Mouse (Mus musculus): ENCODE measurements around the gene Ephb4. TPM values are rescaled to one million over a fixed set of nuclear protein-coding genes. Genes with fewer than 3 reads are reported as not detected.
A peak's percentile ranks its signal among the peaks of the same experiment; 100 is the strongest.

Gene Ephb4
- polyA plus RNA-seq, 1 experiment from 2014 or later = 40.5 TPM

DNA sequence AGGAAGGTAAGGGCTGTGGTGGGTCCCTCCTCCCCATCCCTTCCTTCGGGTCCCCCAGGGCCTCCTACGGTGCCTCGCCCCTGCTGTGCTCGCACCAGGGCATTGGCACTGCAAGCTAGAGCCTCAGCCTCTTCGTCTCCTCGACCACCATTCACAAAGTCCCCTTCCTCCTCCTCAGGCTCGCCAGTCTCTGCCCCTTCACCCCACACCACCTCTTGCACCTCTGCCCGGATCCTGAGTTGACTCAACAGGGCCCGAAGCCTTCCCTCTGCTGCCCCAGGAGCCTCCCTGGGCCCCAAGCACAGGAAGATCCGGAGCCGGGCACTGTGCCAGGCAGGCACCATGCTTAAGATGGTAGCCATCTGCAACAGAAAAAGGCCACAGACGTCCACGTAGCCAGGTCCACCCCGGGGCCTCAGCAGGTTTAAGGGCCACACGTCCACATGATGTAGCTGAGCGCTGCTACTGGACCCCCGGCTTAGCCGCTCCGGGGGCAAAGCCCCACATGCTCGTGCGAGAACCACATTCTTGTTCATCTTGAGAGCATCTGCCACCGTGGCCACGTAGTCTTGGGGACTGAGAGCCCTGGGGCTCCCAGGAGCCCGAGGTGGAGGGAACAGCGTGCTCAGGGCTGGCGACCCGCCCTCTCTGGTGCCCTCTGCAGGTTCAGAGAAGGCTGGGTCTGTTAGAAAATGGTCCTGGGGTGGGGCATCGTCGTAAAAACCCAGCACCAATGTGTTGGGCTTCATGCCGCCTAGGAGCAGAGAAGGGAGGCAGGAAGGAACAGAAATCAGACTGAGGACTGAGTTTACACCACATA lies 34.6 kb upstream of the Ephb4 start:
- Histone ChIP-seq H3K4me2 (ENCODE audit: low read length) (no peak overlapping the region), H3K27me3 (ENCODE audit: insufficient read depth, low read length) (no peaks in the 10 kb centered on the region), H3K9ac (ENCODE audit: low read depth, low read length) (peak overlapping the region; percentile 85; the same call in 1 of the 2 replicates), H3K27ac (peak overlapping the region; percentile 97), H3K36me3 (ENCODE audit: insufficient read depth, low read length) (peaks cover 11% of the 10 kb centered on the region; the same call in 1 of the 2 replicates), H3K4me3 (replicated peaks; ENCODE audit: low read depth, low read length) (no peak overlapping the region), H3K9me3 (replicated peaks; ENCODE audit: low read length) (no peaks in the 10 kb centered on the region), H3K4me1 (replicated peaks; ENCODE audit: insufficient read depth, low read length) (peaks cover 26% of the 10 kb centered on the region)
- TF ChIP-seq CTCF (IDR thresholded peaks at IDR 0.05; ENCODE audit: low read depth) = peak; percentile 62
- DNase-seq (ENCODE audit: low spot score) (peak; percentile 46), ATAC-seq (replicated peaks; ENCODE audit: low FRiP score, low read depth) (no peak; the same call in 1 of the 2 replicates)
- WGBS = 48% methylated on average over 30 of the region's 30 CpGs

GRCm38 (mm10) chr5:137317361-137317760 lies 32.5 kb upstream of the Ephb4 start:
- Histone ChIP-seq H3K4me3 (replicated peaks; ENCODE audit: low read depth, low read length) (no peak overlapping the region), H3K9me3 (replicated peaks; ENCODE audit: low read length) (no peaks in the 10 kb centered on the region), H3K4me2 (ENCODE audit: low read length) (no peak overlapping the region), H3K9ac (ENCODE audit: low read depth, low read length) (no peak overlapping the region), H3K36me3 (ENCODE audit: insufficient read depth, low read length) (0 out of 2 replicates have a peak, but pooled peaks cover 3% of the 10 kb centered on the region), H3K27ac (no peak overlapping the region), H3K4me1 (replicated peaks; ENCODE audit: insufficient read depth, low read length) (peaks cover 21% of the 10 kb centered on the region), H3K27me3 (ENCODE audit: insufficient read depth, low read length) (no peaks in the 10 kb centered on the region)
- ATAC-seq (replicated peaks; ENCODE audit: low FRiP score, low read depth) = no peak
- DNase-seq (ENCODE audit: low spot score) = no peak
- no peak for TF ChIP-seq CTCF (IDR thresholded peaks at IDR 0.05; ENCODE audit: low read depth)
- 93% methylated on average over 8 of the region's 8 CpGs for WGBS

GRCm38 (mm10) chr5:137318570-137318969 lies 31.3 kb upstream of the Ephb4 start:
- no peaks in the 10 kb centered on the region for H3K9me3 ChIP-seq (replicated peaks; ENCODE audit: low read length)
- no peak overlapping the region for H3K4me3 ChIP-seq (replicated peaks; ENCODE audit: low read depth, low read length)
- ATAC-seq (replicated peaks; ENCODE audit: low FRiP score, low read depth) (no peak), DNase-seq (ENCODE audit: low spot score) (no peak)
- H3K9ac ChIP-seq (ENCODE audit: low read depth, low read length) = no peak overlapping the region
- H3K36me3 ChIP-seq (ENCODE audit: insufficient read depth, low read length) = 0 out of 2 replicates have a peak, but pooled peaks cover 3% of the 10 kb centered on the region
- no peak for TF ChIP-seq CTCF (IDR thresholded peaks at IDR 0.05; ENCODE audit: low read depth)
- no peak overlapping the region for H3K4me2 ChIP-seq (ENCODE audit: low read length)
- 59% methylated on average over 1 of the region's 1 CpGs for WGBS
- no peaks in the 10 kb centered on the region for H3K27me3 ChIP-seq (ENCODE audit: insufficient read depth, low read length)
- H3K27ac ChIP-seq = no peak overlapping the region
- peaks cover 11% of the 10 kb centered on the region for H3K4me1 ChIP-seq (replicated peaks; ENCODE audit: insufficient read depth, low read length)

- Histone ChIP-seq H3K4me2 (ENCODE audit: low read length) (no peak overlapping the region), H3K4me3 (replicated peaks; ENCODE audit: low read depth, low read length) (no peak overlapping the region), H3K9ac (ENCODE audit: low read depth, low read length) (no peak overlapping the region), H3K9me3 (replicated peaks; ENCODE audit: low read length) (no peaks in the 10 kb centered on the region), H3K36me3 (ENCODE audit: insufficient read depth, low read length) (0 out of 2 replicates have a peak, but pooled peaks cover 5% of the 10 kb centered on the region), H3K4me1 (replicated peaks; ENCODE audit: insufficient read depth, low read length) (no peaks in the 10 kb centered on the region), H3K27me3 (ENCODE audit: insufficient read depth, low read length) (no peaks in the 10 kb centered on the region), H3K27ac (no peak overlapping the region)
- no peak for TF ChIP-seq CTCF (IDR thresholded peaks at IDR 0.05; ENCODE audit: low read depth)
- DNase-seq (ENCODE audit: low spot score) (no peak), ATAC-seq (replicated peaks; ENCODE audit: low FRiP score, low read depth) (no peak)
- 92% methylated on average over 3 of the region's 3 CpGs for WGBS
Observed at GRCm38 (mm10) chr5:137320996-137321395, 28.9 kb upstream of the Ephb4 start.

GRCm38 (mm10) chr5:137330910-137331309 lies 19.0 kb upstream of the Ephb4 start:
- Histone ChIP-seq H3K4me3 (replicated peaks; ENCODE audit: low read depth, low read length) (no peak overlapping the region), H3K4me1 (replicated peaks; ENCODE audit: insufficient read depth, low read length) (no peaks in the 10 kb centered on the region), H3K4me2 (ENCODE audit: low read length) (no peak overlapping the region), H3K9ac (ENCODE audit: low read depth, low read length) (no peak overlapping the region), H3K27me3 (ENCODE audit: insufficient read depth, low read length) (no peaks in the 10 kb centered on the region), H3K27ac (no peak overlapping the region), H3K36me3 (ENCODE audit: insufficient read depth, low read length) (0 out of 2 replicates have a peak, but pooled peaks cover 2% of the 10 kb centered on the region), H3K9me3 (replicated peaks; ENCODE audit: low read length) (no peaks in the 10 kb centered on the region)
- TF ChIP-seq CTCF (IDR thresholded peaks at IDR 0.05; ENCODE audit: low read depth) = no peak
- DNase-seq (ENCODE audit: low spot score) (no peak), ATAC-seq (replicated peaks; ENCODE audit: low FRiP score, low read depth) (no peak)
- WGBS = 85% methylated on average over 7 of the region's 7 CpGs

- WGBS = 13% methylated on average over 15 of the region's 15 CpGs
- peak overlapping the region; percentile 72 for H3K27ac ChIP-seq
- H3K9ac ChIP-seq (ENCODE audit: low read depth, low read length) = peak overlapping the region; percentile 73
- H3K27me3 ChIP-seq (ENCODE audit: insufficient read depth, low read length) = no peaks in the 10 kb centered on the region
- ATAC-seq (replicated peaks; ENCODE audit: low FRiP score, low read depth) (no peak), DNase-seq (ENCODE audit: low spot score) (no peak)
- H3K36me3 ChIP-seq (ENCODE audit: insufficient read depth, low read length) = no peaks in the 10 kb centered on the region
- H3K4me1 ChIP-seq (replicated peaks; ENCODE audit: insufficient read depth, low read length) = no peaks in the 10 kb centered on the region
- peak overlapping the region; percentile 82 for H3K4me2 ChIP-seq (ENCODE audit: low read length)
- H3K4me3 ChIP-seq (replicated peaks; ENCODE audit: low read depth, low read length) = peak overlapping the region; percentile 50
- no peaks in the 10 kb centered on the region for H3K9me3 ChIP-seq (replicated peaks; ENCODE audit: low read length)
- TF ChIP-seq CTCF (IDR thresholded peaks at IDR 0.05; ENCODE audit: low read depth) = no peak
Observed at GRCm38 (mm10) chr5:137332857-137333511, 16.9 kb upstream of the Ephb4 start.

Measured in kidney, postnatal 0 days (tissue).